Mouse (Mus musculus) neural tube, embryonic 13.5 days (tissue): ENCODE measurements around the gene Ribc2. TPM values are rescaled to one million over a fixed set of nuclear protein-coding genes. Genes with fewer than 3 reads are reported as not detected.

Experiments
- ATAC-seq: fragments of 200-750 bp; cut with Nextera tagmentation; 2 replicates; pipeline ENCODE4 v1.8.0; 2017; ENCODE audit warnings: low read depth, mild to moderate bottlenecking, moderate TSS enrichment, moderate library complexity
- H3K27ac ChIP-seq: fragments of 300-500 bp; sonication (generic); replicated peaks from 2 replicates; pipeline ENCODE4 v1.5.1; 2015; ENCODE audit warnings: moderate library complexity, mild to moderate bottlenecking, inconsistent platforms
- H3K27me3 ChIP-seq: fragments of 300-500 bp; sonication (generic); 2 replicates; pipeline ENCODE4 v1.6.1; 2015; ENCODE audit warnings: mild to moderate bottlenecking, inconsistent platforms
- H3K36me3 ChIP-seq: fragments of 300-500 bp; sonication (generic); 2 replicates; pipeline ENCODE4 v1.6.1; 2015; ENCODE audit warnings: mild to moderate bottlenecking, inconsistent platforms
- H3K4me1 ChIP-seq: fragments of 300-500 bp; sonication (generic); replicated peaks from 2 replicates; pipeline ENCODE4 v1.6.1; 2015; ENCODE audit warnings: inconsistent platforms
- H3K4me2 ChIP-seq: fragments of 300-500 bp; sonication (generic); 2 replicates; pipeline ENCODE4 v1.6.1; 2015; ENCODE audit warnings: inconsistent platforms, mild to moderate bottlenecking, moderate library complexity
- H3K4me3 ChIP-seq: fragments of 300-500 bp; sonication (generic); 2 replicates; pipeline ENCODE4 v1.5.1; 2015; ENCODE audit warnings: mild to moderate bottlenecking, inconsistent platforms
- H3K9ac ChIP-seq: fragments of 300-500 bp; sonication (generic); 2 replicates; pipeline ENCODE4 v1.6.1; 2015; ENCODE audit warnings: moderate library complexity, mild to moderate bottlenecking, inconsistent platforms
- H3K9me3 ChIP-seq: fragments of 300-500 bp; sonication (generic); 2 replicates; pipeline ENCODE4 v1.6.1; 2016; ENCODE audit warnings: inconsistent platforms
- WGBS: fragments of 180-500 bp; shearing (Covaris S2); methylation state at CpG from one replicate; pipeline ENCODE4 v1.1.7; 2015; 5-methylcytosine and 5-hydroxymethylcytosine counted together
- polyA plus RNA-seq: library from polyadenylated mRNA; unstranded; fragments of >200 nt; fragmentation: Nextera tagmentation; extraction: Ambion mirVana; gene quantifications from 2 replicates; pipeline ENCODE4 v1.2.1, GENCODE M21; 2015

Gene Ribc2
- polyA plus RNA-seq, 1 experiment from 2014 or later = 0.57 TPM

- 60% methylated on average over 4 of the region's 4 CpGs for WGBS
- no peaks in the 10 kb centered on the region for H3K36me3 ChIP-seq
- no peak overlapping the region for H3K4me2 ChIP-seq
- no peak overlapping the region for H3K9ac ChIP-seq
- no peak overlapping the region for H3K27ac ChIP-seq
- H3K9me3 ChIP-seq = no peaks in the 10 kb centered on the region
- ATAC-seq = no peak
- 0 out of 2 replicates have a peak, but pooled peaks cover 9% of the 10 kb centered on the region for H3K4me1 ChIP-seq
- no peaks in the 10 kb centered on the region; the same call in 1 of the 2 replicates for H3K27me3 ChIP-seq
- H3K4me3 ChIP-seq = no peak overlapping the region
These were observed 24.3 kb downstream of the Ribc2 start for GRCm38 (mm10) chr15:85156198-85156597.

DNA sequence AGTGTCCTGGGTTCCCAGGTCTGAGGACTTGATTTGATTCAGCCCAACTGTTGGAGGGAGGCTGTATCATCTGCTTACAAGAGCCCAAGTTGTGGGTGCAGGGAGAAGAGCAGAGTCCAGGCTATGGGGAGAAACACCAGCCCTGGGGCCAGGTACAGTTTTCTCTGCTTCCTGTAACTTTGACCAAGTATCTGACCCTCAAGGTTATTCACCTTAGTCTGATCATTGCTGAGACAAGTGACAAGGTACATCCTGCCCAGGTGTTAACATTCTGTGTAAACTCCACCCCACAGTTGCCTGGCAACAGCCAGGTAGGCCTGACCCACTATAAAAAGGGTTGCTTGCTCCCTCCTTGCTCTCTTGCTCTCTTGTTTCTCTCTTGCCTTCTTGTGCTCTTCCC, 29.5 kb downstream of the Ribc2 start:
- H3K36me3 ChIP-seq = no peaks in the 10 kb centered on the region
- peaks cover 7% of the 10 kb centered on the region for H3K4me1 ChIP-seq
- H3K27ac ChIP-seq = no peak overlapping the region
- ATAC-seq = no peak
- no peaks in the 10 kb centered on the region for H3K27me3 ChIP-seq
- H3K9me3 ChIP-seq = no peaks in the 10 kb centered on the region
- H3K4me3 ChIP-seq = no peak overlapping the region
- no peak overlapping the region for H3K4me2 ChIP-seq
- no peak overlapping the region for H3K9ac ChIP-seq

- no peak overlapping the region for H3K4me2 ChIP-seq
- no peak for ATAC-seq
- H3K27me3 ChIP-seq = no peaks in the 10 kb centered on the region
- no peak overlapping the region for H3K4me3 ChIP-seq
- H3K27ac ChIP-seq = no peak overlapping the region
- no peaks in the 10 kb centered on the region for H3K9me3 ChIP-seq
- H3K9ac ChIP-seq = no peak overlapping the region
- 66% methylated on average over 21 of the region's 21 CpGs for WGBS
- H3K4me1 ChIP-seq = peaks cover 14% of the 10 kb centered on the region
- H3K36me3 ChIP-seq = no peaks in the 10 kb centered on the region
These were observed 31.1 kb downstream of the Ribc2 start for GRCm38 (mm10) chr15:85162693-85163663.

DNA sequence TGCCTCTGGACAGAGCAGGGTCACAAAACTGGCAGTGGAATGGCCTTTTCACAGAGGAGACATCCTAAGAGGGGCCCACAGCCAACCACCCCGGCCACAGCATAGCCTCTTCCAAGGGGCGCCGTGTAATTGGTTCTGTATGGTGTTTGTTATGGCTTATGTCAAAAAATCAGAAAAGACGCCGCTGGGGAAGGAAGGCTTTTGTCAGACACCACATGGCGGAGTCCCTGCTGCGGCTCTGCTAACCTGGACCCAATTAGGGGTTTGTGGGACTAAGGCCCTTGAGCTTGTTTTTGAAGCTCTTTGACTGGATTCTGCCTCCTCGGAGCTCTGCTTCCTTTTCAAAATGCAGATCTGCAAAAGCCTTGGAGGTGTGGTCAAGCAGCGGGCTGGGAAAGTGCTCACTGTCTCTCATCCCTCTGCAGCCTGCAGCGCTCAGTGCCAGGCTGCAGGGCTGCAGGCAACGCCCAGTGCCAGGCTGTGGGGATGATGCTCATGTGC, 34.6 kb downstream of the Ribc2 start:
- no peaks in the 10 kb centered on the region for H3K36me3 ChIP-seq
- H3K4me1 ChIP-seq = peaks cover 14% of the 10 kb centered on the region
- H3K9ac ChIP-seq = no peak overlapping the region
- peak overlapping the region; percentile 24 for H3K27ac ChIP-seq
- no peak overlapping the region for H3K4me3 ChIP-seq
- no peaks in the 10 kb centered on the region for H3K27me3 ChIP-seq
- 17% methylated on average over 11 of the region's 11 CpGs for WGBS
- no peaks in the 10 kb centered on the region for H3K9me3 ChIP-seq
- no peak; the same call in 1 of the 2 replicates for ATAC-seq
- H3K4me2 ChIP-seq = no peak overlapping the region

DNA sequence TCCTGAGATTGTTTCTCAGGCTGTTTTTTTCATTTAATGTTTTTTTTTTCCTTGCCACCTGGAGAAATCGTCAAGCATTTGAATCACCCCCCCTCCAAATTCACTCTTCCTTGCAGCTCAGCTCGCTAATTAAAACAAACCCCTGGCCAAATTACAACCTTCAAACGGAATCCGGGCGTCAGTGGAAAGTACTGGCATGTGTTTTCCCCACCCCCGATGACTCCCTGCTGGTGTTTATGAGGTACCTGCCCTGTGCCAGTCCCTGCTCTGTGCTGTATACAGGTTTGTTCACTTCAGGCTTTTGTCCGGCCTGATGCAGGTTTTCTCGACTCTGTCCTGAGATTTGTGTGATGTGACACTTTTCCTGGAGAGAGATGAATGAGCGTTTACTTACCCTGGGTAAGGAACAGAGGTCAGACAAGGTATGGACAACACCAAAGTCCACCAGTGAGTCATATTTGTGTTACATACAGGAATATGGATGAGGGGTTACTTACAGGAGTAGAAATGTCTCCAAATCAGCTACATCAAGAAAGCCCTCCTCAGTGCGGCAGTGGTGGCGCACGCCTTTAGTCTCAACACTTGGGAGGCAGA, 35.3 kb downstream of the Ribc2 start:
- ATAC-seq = no peak
- 42% methylated on average over 12 of the region's 12 CpGs for WGBS
- H3K9me3 ChIP-seq = no peaks in the 10 kb centered on the region
- no peak overlapping the region for H3K9ac ChIP-seq
- peaks cover 14% of the 10 kb centered on the region for H3K4me1 ChIP-seq
- peak overlapping the region; percentile 24; the same call in 1 of the 2 replicates for H3K27ac ChIP-seq
- H3K36me3 ChIP-seq = no peaks in the 10 kb centered on the region
- H3K27me3 ChIP-seq = no peaks in the 10 kb centered on the region
- no peak overlapping the region for H3K4me2 ChIP-seq
- H3K4me3 ChIP-seq = no peak overlapping the region

DNA sequence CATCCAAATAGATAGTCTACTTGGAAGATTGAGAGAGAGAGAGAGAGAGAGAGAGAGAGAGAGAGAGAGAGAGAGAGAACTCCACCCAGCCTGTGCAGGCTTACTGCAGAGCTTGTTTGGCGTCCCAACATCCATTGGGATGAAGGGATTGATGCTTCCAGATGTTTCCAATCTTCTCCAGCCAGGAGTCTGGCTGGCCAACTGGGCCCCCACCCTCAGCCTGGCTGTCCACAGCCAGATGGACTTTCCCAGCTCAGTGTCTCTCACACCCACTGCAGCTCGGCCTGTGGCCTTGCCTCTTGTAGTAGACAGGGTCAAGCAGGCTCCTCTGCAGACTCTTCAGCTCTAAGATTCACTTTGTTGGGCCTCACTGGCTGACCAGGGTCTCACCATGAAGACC, 40.2 kb downstream of the Ribc2 start:
- Histone ChIP-seq H3K9me3 (no peaks in the 10 kb centered on the region), H3K9ac (no peak overlapping the region), H3K36me3 (no peaks in the 10 kb centered on the region), H3K4me2 (no peak overlapping the region), H3K4me1 (peaks cover 4% of the 10 kb centered on the region), H3K27ac (no peak overlapping the region), H3K27me3 (no peaks in the 10 kb centered on the region), H3K4me3 (no peak overlapping the region)
- WGBS = 82% methylated on average over 2 of the region's 2 CpGs
- ATAC-seq = no peak

- Histone ChIP-seq H3K9me3 (no peaks in the 10 kb centered on the region), H3K4me3 (no peak overlapping the region), H3K4me2 (no peak overlapping the region), H3K27ac (no peak overlapping the region), H3K9ac (no peak overlapping the region), H3K4me1 (no peaks in the 10 kb centered on the region), H3K27me3 (no peaks in the 10 kb centered on the region), H3K36me3 (no peaks in the 10 kb centered on the region)
- 88% methylated on average over 8 of the region's 8 CpGs for WGBS
- no peak for ATAC-seq
These were observed 41.5 kb downstream of the Ribc2 start for GRCm38 (mm10) chr15:85173425-85173824.

- ATAC-seq = no peak
These were observed 42.2 kb downstream of the Ribc2 start for GRCm38 (mm10) chr15:85174060-85174459.

DNA sequence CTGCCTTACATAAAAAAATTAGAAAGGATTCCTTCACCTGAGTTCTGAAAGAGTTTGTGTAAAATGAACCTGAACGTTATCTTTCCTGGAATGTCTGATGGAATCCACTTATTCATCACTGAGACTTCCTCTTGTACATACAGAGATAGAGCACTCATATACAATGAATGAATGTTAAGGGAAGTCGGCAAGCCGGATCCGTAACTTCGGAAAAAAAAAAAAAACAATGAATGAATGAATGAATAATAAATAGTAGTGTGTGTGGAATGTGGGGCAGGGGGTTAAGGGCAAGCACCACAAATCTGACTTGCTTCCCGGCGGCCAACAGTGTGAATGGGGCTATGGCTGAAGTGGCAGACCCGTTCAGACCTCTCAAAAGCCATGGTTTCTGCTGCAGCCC, 45.7 kb downstream of the Ribc2 start:
- Histone ChIP-seq H3K27ac (no peak overlapping the region), H3K9me3 (no peaks in the 10 kb centered on the region), H3K4me1 (peaks cover 12% of the 10 kb centered on the region), H3K4me2 (no peak overlapping the region), H3K9ac (no peak overlapping the region), H3K27me3 (no peaks in the 10 kb centered on the region), H3K36me3 (no peaks in the 10 kb centered on the region), H3K4me3 (no peak overlapping the region)
- no peak for ATAC-seq
- 74% methylated on average over 8 of the region's 8 CpGs for WGBS

More at GRCm38 (mm10) chr15:85174060-85174459, 42.2 kb downstream of the Ribc2 start:
- Histone ChIP-seq H3K9ac (no peak overlapping the region), H3K9me3 (no peaks in the 10 kb centered on the region), H3K27me3 (no peaks in the 10 kb centered on the region), H3K36me3 (no peaks in the 10 kb centered on the region), H3K4me1 (peaks cover 2% of the 10 kb centered on the region), H3K27ac (no peak overlapping the region), H3K4me2 (no peak overlapping the region), H3K4me3 (no peak overlapping the region)
- 74% methylated on average over 10 of the region's 10 CpGs for WGBS

DNA sequence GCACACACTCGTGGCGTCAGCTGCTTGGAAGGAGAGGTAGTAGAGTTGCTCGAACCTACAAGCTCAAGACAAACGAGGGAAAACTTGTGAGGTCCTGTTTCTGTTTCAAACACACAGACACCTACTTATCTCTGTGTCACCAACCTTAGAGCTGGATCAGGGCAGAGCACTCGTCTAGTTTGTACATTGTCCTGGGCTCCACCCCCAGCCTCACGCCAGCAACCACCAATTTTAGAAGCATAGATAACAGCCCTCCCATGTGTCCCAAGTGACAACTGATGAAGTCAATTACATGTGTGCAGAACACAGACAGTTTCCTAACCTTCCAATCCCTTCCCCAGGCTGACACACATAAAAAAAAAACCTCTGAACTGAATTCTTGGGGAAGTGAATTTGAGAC, 46.3 kb downstream of the Ribc2 start:
- ATAC-seq = no peak
- Histone ChIP-seq H3K9me3 (no peaks in the 10 kb centered on the region), H3K9ac (no peak overlapping the region), H3K36me3 (no peaks in the 10 kb centered on the region), H3K27me3 (no peaks in the 10 kb centered on the region), H3K4me1 (peaks cover 12% of the 10 kb centered on the region), H3K4me3 (no peak overlapping the region), H3K4me2 (no peak overlapping the region), H3K27ac (no peak overlapping the region)
- 79% methylated on average over 6 of the region's 6 CpGs for WGBS

DNA sequence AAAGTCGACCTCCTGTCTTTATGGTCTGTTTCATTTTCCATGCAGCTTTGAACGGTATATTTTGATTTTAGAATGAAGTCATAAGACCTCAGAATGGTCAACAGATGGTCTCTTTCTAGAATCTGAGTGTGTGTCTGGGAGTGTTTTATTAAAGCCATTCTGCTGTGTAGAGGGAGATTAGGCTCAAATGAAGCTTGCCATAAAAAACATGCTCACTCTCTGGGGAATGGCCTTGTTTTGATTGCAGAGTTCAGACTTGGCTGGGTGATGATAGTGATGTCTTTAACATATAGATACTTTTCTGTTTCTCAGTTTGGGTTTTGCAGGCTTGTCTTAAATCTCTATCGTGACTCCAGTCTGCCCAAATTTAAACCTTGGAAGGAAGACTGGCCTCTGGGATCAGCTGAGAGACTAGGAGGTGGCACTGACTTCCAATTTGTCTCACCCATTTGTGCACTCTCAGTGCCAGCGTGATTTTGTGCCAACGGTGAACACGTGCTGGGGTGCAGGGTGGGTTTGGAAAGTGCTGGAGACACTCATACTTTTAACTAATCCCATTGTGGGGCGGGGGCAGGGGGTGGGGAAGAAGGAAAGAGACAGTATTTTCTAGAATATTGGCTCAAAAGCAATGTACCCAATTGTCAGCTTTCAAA, 47.8 kb downstream of the Ribc2 start:
- no peaks in the 10 kb centered on the region for H3K36me3 ChIP-seq
- H3K4me3 ChIP-seq = no peak overlapping the region
- no peak overlapping the region for H3K9ac ChIP-seq
- H3K9me3 ChIP-seq = no peaks in the 10 kb centered on the region
- peaks cover 12% of the 10 kb centered on the region for H3K4me1 ChIP-seq
- 65% methylated on average over 7 of the region's 7 CpGs for whole genome bisulfite sequencing
- H3K27ac ChIP-seq = no peak overlapping the region
- H3K4me2 ChIP-seq = no peak overlapping the region
- H3K27me3 ChIP-seq = no peaks in the 10 kb centered on the region
- ATAC-seq = no peak

- H3K4me3 ChIP-seq = no peak overlapping the region
- H3K9ac ChIP-seq = no peak overlapping the region
- no peaks in the 10 kb centered on the region for H3K27me3 ChIP-seq
- no peak overlapping the region for H3K27ac ChIP-seq
- H3K36me3 ChIP-seq = no peaks in the 10 kb centered on the region
- H3K9me3 ChIP-seq = no peaks in the 10 kb centered on the region
- peaks cover 12% of the 10 kb centered on the region for H3K4me1 ChIP-seq
- no peak for ATAC-seq
- no peak overlapping the region for H3K4me2 ChIP-seq
These were observed 48.5 kb downstream of the Ribc2 start for GRCm38 (mm10) chr15:85180368-85180767.
